Mouse (Mus musculus): Measurements from ENCODE around the gene Pde2a.

GRCm38 (mm10) chr7:101459305-101459813 lies 37.9 kb downstream of the Pde2a start:
- TF ChIP-seq EP300 (IDR thresholded peaks at IDR 0.05; ENCODE audit: low read depth) (no peak), CTCF (IDR thresholded peaks at IDR 0.05; ENCODE audit: low read depth) (no peak)
